Mouse (Mus musculus): Measurements from ENCODE around the gene Gdf10. TPM values are rescaled to one million over a fixed set of nuclear protein-coding genes. Genes with fewer than 3 reads are reported as not detected.

Gdf10 gene
- total RNA-seq, 2 experiments from 2014 or later, result not detected

Other genes with a start within 250 kb of the Gdf10 start
- not detected in 2 replicates for gene Gdf2, start 17.5 kb downstream of the Gdf10 start, total RNA-seq (2015; ENCODE audit: low replicate concordance)
- not detected in 2 replicates for gene Gdf2, start 17.5 kb downstream of the Gdf10 start, total RNA-seq (2017; ENCODE audit: low replicate concordance)
- not detected in 2 replicates for gene Rbp3, start 30.4 kb downstream of the Gdf10 start, total RNA-seq (2015; ENCODE audit: low replicate concordance)
- gene Rbp3, start 30.4 kb downstream of the Gdf10 start, total RNA-seq (2017; ENCODE audit: low replicate concordance), result not detected in 2 replicates
- not detected in 2 replicates for gene Zfp488, start 55.2 kb downstream of the Gdf10 start, total RNA-seq (2015; ENCODE audit: low replicate concordance)
- gene Zfp488, start 55.2 kb downstream of the Gdf10 start, total RNA-seq (2017; ENCODE audit: low replicate concordance), result 0.14 TPM in 1 of 2 replicates, not detected in the other
- not detected in 2 replicates for gene Gm30083, start 91.6 kb downstream of the Gdf10 start, total RNA-seq (2015; ENCODE audit: low replicate concordance)
- gene Gm30083, start 91.6 kb downstream of the Gdf10 start, total RNA-seq (2017; ENCODE audit: low replicate concordance), result not detected in 2 replicates
- gene Gm5460, start 93.2 kb downstream of the Gdf10 start, total RNA-seq (2015; ENCODE audit: low replicate concordance), result not detected in 2 replicates
- gene Gm5460, start 93.2 kb downstream of the Gdf10 start, total RNA-seq (2017; ENCODE audit: low replicate concordance), result not detected in 2 replicates
- not detected in 2 replicates for gene Antxrl, start 129.1 kb downstream of the Gdf10 start, total RNA-seq (2015; ENCODE audit: low replicate concordance)
- not detected in 2 replicates for gene Antxrl, start 129.1 kb downstream of the Gdf10 start, total RNA-seq (2017; ENCODE audit: low replicate concordance)
- not detected in 2 replicates for gene Anxa8, start 162.4 kb downstream of the Gdf10 start, total RNA-seq (2015; ENCODE audit: low replicate concordance)
- not detected in 2 replicates for gene Anxa8, start 162.4 kb downstream of the Gdf10 start, total RNA-seq (2017; ENCODE audit: low replicate concordance)
- gene A630023A22Rik, start 179.2 kb downstream of the Gdf10 start, total RNA-seq (2015; ENCODE audit: low replicate concordance), result not detected in 2 replicates
- not detected in 2 replicates for gene A630023A22Rik, start 179.2 kb downstream of the Gdf10 start, total RNA-seq (2017; ENCODE audit: low replicate concordance)
- gene Npy4r, start 228.9 kb downstream of the Gdf10 start, total RNA-seq (2015; ENCODE audit: low replicate concordance), result not detected in 2 replicates
- gene Npy4r, start 228.9 kb downstream of the Gdf10 start, total RNA-seq (2017; ENCODE audit: low replicate concordance), result not detected in 2 replicates